Comparison of ENCODE assay signal across 12 mouse cellular contexts in the genomic region with DNA sequence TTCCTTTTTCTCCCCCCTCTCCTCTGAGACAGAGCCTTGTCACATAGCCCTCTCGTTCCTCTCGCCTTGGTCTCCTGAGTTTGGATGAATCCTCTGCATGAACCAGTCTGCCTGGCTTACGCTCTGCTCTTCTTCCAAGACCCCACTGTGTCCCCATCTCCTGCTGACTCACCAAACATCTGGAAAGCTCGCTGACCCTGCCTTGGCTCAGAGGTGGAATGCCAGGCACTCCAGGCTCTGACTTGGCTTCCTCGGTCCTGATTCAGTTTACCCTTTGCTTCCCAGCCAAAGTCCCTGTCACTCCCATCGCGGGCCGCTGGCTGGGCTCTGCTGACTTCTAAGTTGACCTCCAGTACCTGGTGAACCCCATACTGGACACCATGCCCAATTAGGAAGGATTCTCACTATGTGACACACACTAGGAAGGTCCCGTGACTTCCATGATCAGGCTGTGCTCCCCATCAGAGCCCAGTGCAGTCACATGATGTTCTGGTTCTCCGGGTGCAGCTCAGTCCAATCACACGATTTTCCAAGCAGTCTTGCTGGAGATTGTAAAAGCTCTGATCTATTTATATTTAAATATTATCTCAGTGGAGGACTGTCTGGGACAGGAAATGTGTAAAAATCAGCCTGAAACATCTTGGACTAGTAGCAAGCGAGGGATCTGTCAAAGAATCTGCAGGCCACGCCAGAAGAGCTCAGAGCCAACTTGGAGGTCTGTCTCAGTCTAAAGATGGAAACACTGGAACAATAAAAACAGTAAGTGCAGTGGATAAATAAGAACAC. TPM values are rescaled to one million over a fixed set of nuclear protein-coding genes. Genes with fewer than 3 reads are reported as not detected.
A peak's percentile ranks its signal among the peaks of the same experiment; 100 is the strongest.
DNase-seq lines count a peak whose midpoint lies in the region; ATAC-seq and TF ChIP-seq lines count a peak whose summit lies in the region.
"Had no signal": no experiment of that assay in that cellular context is flagged by ENCODE, and none has a peak within 500 bp of the region (broad histone marks: within the 10 kb centered on the region; RNA-seq: fewer than 3 reads in every experiment).

No protein-coding gene starts in this region.

- H3K36me3 ChIP-seq in lung, postnatal 0 days (ENCODE audit: insufficient read depth, low read length), result no peaks in the 10 kb centered on the region
- H3K36me3 ChIP-seq: limb, embryonic 12.5 days; midbrain, embryonic 10.5 days had no signal

- peak; percentile 30; the same call in 1 of the 2 replicates for ATAC-seq in lung, postnatal 0 days
- ATAC-seq: activated CD4-positive, CD25-positive, alpha-beta regulatory T cell, adult 4 months had no signal

- H3K9me3 ChIP-seq in lung, postnatal 0 days (ENCODE audit: low read length), result no peaks in the 10 kb centered on the region
- H3K9me3 ChIP-seq: midbrain, embryonic 10.5 days had no signal

- no peak overlapping the region for H3K27ac ChIP-seq in lung, postnatal 0 days (ENCODE audit: low read length)
- H3K27ac ChIP-seq: limb, embryonic 12.5 days; midbrain, embryonic 10.5 days had no signal

- no peak overlapping the region for H3K4me3 ChIP-seq in lung, postnatal 0 days (ENCODE audit: low read depth, low read length)
- H3K4me3 ChIP-seq: limb, embryonic 12.5 days; midbrain, embryonic 10.5 days had no signal

- TF ChIP-seq EP300 in lung, postnatal 0 days (IDR thresholded peaks at IDR 0.05), result no peak

- no peak overlapping the region for H3K4me2 ChIP-seq in lung, postnatal 0 days (replicated peaks; ENCODE audit: low read depth, low read length)
- H3K4me2 ChIP-seq: limb, embryonic 12.5 days had no signal

- H3K4me1 ChIP-seq in lung, postnatal 0 days (ENCODE audit: insufficient read depth, low read depth, low read length), result no peaks in the 10 kb centered on the region
- H3K4me1 ChIP-seq: limb, embryonic 12.5 days; midbrain, embryonic 10.5 days had no signal

- peak; percentile 40 to 44 for DNase-seq in heart, adult 18-20 months
- no peak for DNase-seq in heart, postnatal 25 days (ENCODE audit: low spot score)
- DNase-seq in lung, postnatal 0 days (ENCODE audit: low spot score), result no peak
- DNase-seq in lung, postnatal 25 days (ENCODE audit: low spot score), result no peak
- peak; percentile 59 for DNase-seq in gastrocnemius, postnatal 25 days
- DNase-seq in skeletal muscle tissue, adult 2 months (ENCODE audit: low read depth, low spot score), result peak; percentile 10
- no peak for DNase-seq in cerebellum, postnatal 14 days
- DNase-seq in thymus, postnatal 10 days (ENCODE audit: low spot score in 2 of 2), result no peak
- DNase-seq: cerebellum, adult 9-10 months had no signal

- TF ChIP-seq CTCF in lung, postnatal 0 days (IDR thresholded peaks at IDR 0.05), result no peak

- intact Hi-C loops in heart, postnatal 25 days (cut with DNase I), result no loop called here

- no peaks in the 10 kb centered on the region for H3K27me3 ChIP-seq in lung, postnatal 0 days (replicated peaks; ENCODE audit: insufficient read depth, low read length)
- H3K27me3 ChIP-seq: limb, embryonic 12.5 days had no signal

- 61% methylated on average over 13 of the region's 13 CpGs for WGBS in lung, postnatal 0 days

- H3K9ac ChIP-seq in lung, postnatal 0 days (replicated peaks; ENCODE audit: low read depth), result no peak overlapping the region
- H3K9ac ChIP-seq: limb, embryonic 12.5 days had no signal

RNA-seq across cellular contexts. Expression of a gene that starts 47.8 kb away (rescaled TPM):
- 100 to 1,000 TPM; 171 to 202 TPM for total RNA-seq in heart, adult 18-20 months (2021)
- total RNA-seq in heart, postnatal 25 days (2021), result 100 to 1,000 TPM; 129 to 142 TPM
- 393 and 397 TPM in 2 replicates for polyA plus RNA-seq in lung, postnatal 0 days (2015; fragmentation: Nextera tagmentation; extraction: Ambion mirVana)
- total RNA-seq in gastrocnemius, postnatal 25 days (2021), result 100 to 1,000 TPM; 137 to 142 TPM

Comparison
In these comparisons a context has a peak if more than half of its experiments do, and no peak if none do; other contexts are left out.
1. DNase-seq: peak in heart, adult 18-20 months (2 of 2), gastrocnemius, postnatal 25 days (single experiment) and skeletal muscle tissue, adult 2 months (single experiment); none in heart, postnatal 25 days (single experiment), lung, postnatal 0 days (single experiment), lung, postnatal 25 days (single experiment), cerebellum, postnatal 14 days (0 of 2) and thymus, postnatal 10 days (0 of 2).